Mouse (Mus musculus) lung, embryonic 16.5 days (tissue): Measurements from ENCODE around the gene Tspan8. TPM values are rescaled to one million over a fixed set of nuclear protein-coding genes. Genes with fewer than 3 reads are reported as not detected.

Experiments
- ATAC-seq: fragments of 200-750 bp; cut with Nextera tagmentation; 2 replicates; pipeline ENCODE4 v1.8.0; 2017; ENCODE audit warnings: low read depth, mild to moderate bottlenecking, moderate library complexity
- H3K27ac ChIP-seq: fragments of 300-500 bp; sonication (generic); 2 replicates; pipeline ENCODE4 v1.5.1; 2014; ENCODE audit warnings: mild to moderate bottlenecking, control low read depth, low read length
- H3K27me3 ChIP-seq: fragments of 300-500 bp; sonication (generic); 2 replicates; pipeline ENCODE4 v1.6.1; 2014; ENCODE audit warnings: low read depth, low read length, mixed read lengths; ENCODE audit not compliant: control insufficient read depth, insufficient read depth
- H3K36me3 ChIP-seq: fragments of 300-500 bp; sonication (generic); 2 replicates; pipeline ENCODE4 v1.6.1; 2014; ENCODE audit warnings: low read length; ENCODE audit not compliant: control insufficient read depth, insufficient read depth
- H3K4me1 ChIP-seq: fragments of 300-500 bp; sonication (generic); replicated peaks from 2 replicates; pipeline ENCODE4 v1.6.1; 2014; ENCODE audit warnings: low read length, mixed read lengths; ENCODE audit not compliant: control insufficient read depth, insufficient read depth
- H3K4me2 ChIP-seq: fragments of 300-500 bp; sonication (generic); 2 replicates; pipeline ENCODE4 v1.6.1; 2014; ENCODE audit warnings: low read depth, low read length, control low read depth
- H3K4me3 ChIP-seq: fragments of 300-500 bp; sonication (generic); 2 replicates; pipeline ENCODE4 v1.5.1; 2014; ENCODE audit warnings: mild to moderate bottlenecking, low read length, control low read depth
- H3K9ac ChIP-seq: fragments of 300-500 bp; sonication (generic); 2 replicates; pipeline ENCODE4 v1.6.1; 2014; ENCODE audit warnings: low read length, control low read depth
- H3K9me3 ChIP-seq: fragments of 300-500 bp; sonication (generic); 2 replicates; pipeline ENCODE4 v1.6.1; 2016; ENCODE audit warnings: low read length; ENCODE audit not compliant: control insufficient read depth
- WGBS: fragments of 180-500 bp; shearing (Covaris S2); extraction: QIAGEN DNeasy Blood & Tissue Kit; methylation state at CpG from one replicate; pipeline ENCODE4 v1.1.7; 2014; 5-methylcytosine and 5-hydroxymethylcytosine counted together
- polyA plus RNA-seq: library from polyadenylated mRNA; unstranded; fragments of >200 nt; fragmentation: Nextera tagmentation; extraction: Ambion mirVana; gene quantifications from 2 replicates; pipeline ENCODE4 v1.2.1, GENCODE M21; 2015

The Tspan8 gene
- polyA plus RNA-seq, 1 experiment from 2014 or later: 128 TPM

- Histone ChIP-seq H3K9me3 (no peaks in the 10 kb centered on the region), H3K4me3 (no peak overlapping the region), H3K9ac (no peak overlapping the region), H3K36me3 (peaks cover 4% of the 10 kb centered on the region; the same call in 1 of the 2 replicates), H3K27me3 (no peaks in the 10 kb centered on the region), H3K4me2 (no peak overlapping the region), H3K27ac (no peak overlapping the region), H3K4me1 (peaks cover 2% of the 10 kb centered on the region)
- ATAC-seq: no peak
- 60% methylated on average over 7 of the region's 7 CpGs for WGBS
These were observed 8.7 kb downstream of the Tspan8 start for GRCm38 (mm10) chr10:115825289-115825688.

- ATAC-seq: no peak
- H3K27ac ChIP-seq: no peak overlapping the region
- H3K27me3 ChIP-seq: no peaks in the 10 kb centered on the region
- H3K9ac ChIP-seq: no peak overlapping the region
- H3K9me3 ChIP-seq: no peaks in the 10 kb centered on the region
- WGBS: 74% methylated on average over 5 of the region's 5 CpGs
- no peaks in the 10 kb centered on the region for H3K4me1 ChIP-seq
- H3K4me2 ChIP-seq: no peak overlapping the region
- no peak overlapping the region for H3K4me3 ChIP-seq
- peaks cover 4% of the 10 kb centered on the region; the same call in 1 of the 2 replicates for H3K36me3 ChIP-seq
These were observed 12.2 kb downstream of the Tspan8 start for GRCm38 (mm10) chr10:115828872-115829271.

GRCm38 (mm10) chr10:115829696-115830095 is 13.1 kb downstream of the Tspan8 start:
- Histone ChIP-seq H3K4me2 (no peak overlapping the region), H3K36me3 (peaks cover 2% of the 10 kb centered on the region; the same call in 1 of the 2 replicates), H3K27me3 (no peaks in the 10 kb centered on the region), H3K9ac (no peak overlapping the region), H3K4me1 (no peaks in the 10 kb centered on the region), H3K27ac (no peak overlapping the region), H3K9me3 (no peaks in the 10 kb centered on the region), H3K4me3 (no peak overlapping the region)
- 22% methylated on average over 1 of the region's 1 CpGs for WGBS
- ATAC-seq: no peak

DNA sequence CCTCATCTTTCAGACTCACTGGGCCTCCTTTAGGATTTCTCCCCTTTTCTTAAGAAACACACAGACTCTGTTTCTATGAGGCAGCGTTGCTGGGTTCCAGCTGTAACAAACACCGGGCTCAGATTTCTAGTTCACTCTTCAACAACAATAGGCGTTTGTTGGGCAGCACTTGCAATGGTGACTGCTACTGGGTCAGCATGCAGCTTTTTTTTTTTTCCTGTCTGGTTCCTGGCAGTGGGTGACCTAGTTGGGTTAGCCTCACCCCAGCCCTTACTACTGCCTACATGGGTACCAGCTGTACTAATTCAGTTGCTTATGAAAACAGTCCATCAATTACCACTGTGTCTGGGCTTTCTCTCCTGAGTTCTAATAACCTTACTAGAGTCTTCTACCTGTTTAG is 14.1 kb downstream of the Tspan8 start:
- Histone ChIP-seq H3K4me2 (no peak overlapping the region), H3K4me1 (no peaks in the 10 kb centered on the region), H3K36me3 (peaks cover 2% of the 10 kb centered on the region; the same call in 1 of the 2 replicates), H3K4me3 (no peak overlapping the region), H3K9me3 (no peaks in the 10 kb centered on the region), H3K27ac (no peak overlapping the region), H3K27me3 (no peaks in the 10 kb centered on the region), H3K9ac (no peak overlapping the region)
- ATAC-seq: no peak
- 57% methylated on average over 3 of the region's 3 CpGs for WGBS

GRCm38 (mm10) chr10:115834017-115834416 is 17.4 kb downstream of the Tspan8 start:
- H3K9me3 ChIP-seq: no peaks in the 10 kb centered on the region
- H3K27ac ChIP-seq: no peak overlapping the region
- no peak overlapping the region for H3K4me2 ChIP-seq
- WGBS: 80% methylated on average over 6 of the region's 6 CpGs
- no peaks in the 10 kb centered on the region for H3K4me1 ChIP-seq
- 0 out of 2 replicates have a peak, but pooled peaks cover 3% of the 10 kb centered on the region for H3K36me3 ChIP-seq
- H3K27me3 ChIP-seq: no peaks in the 10 kb centered on the region
- H3K4me3 ChIP-seq: no peak overlapping the region
- no peak overlapping the region for H3K9ac ChIP-seq
- no peak for ATAC-seq

GRCm38 (mm10) chr10:115846930-115847329 is 30.3 kb downstream of the Tspan8 start:
- Histone ChIP-seq H3K4me1 (no peaks in the 10 kb centered on the region), H3K9ac (no peak overlapping the region), H3K36me3 (no peaks in the 10 kb centered on the region), H3K27me3 (no peaks in the 10 kb centered on the region), H3K9me3 (no peaks in the 10 kb centered on the region), H3K4me3 (no peak overlapping the region), H3K27ac (no peak overlapping the region), H3K4me2 (0 out of 2 replicates have a peak overlapping the region, but pooled peaks have one; percentile 12)
- WGBS: 50% methylated on average over 18 of the region's 18 CpGs
- ATAC-seq: no peak

DNA sequence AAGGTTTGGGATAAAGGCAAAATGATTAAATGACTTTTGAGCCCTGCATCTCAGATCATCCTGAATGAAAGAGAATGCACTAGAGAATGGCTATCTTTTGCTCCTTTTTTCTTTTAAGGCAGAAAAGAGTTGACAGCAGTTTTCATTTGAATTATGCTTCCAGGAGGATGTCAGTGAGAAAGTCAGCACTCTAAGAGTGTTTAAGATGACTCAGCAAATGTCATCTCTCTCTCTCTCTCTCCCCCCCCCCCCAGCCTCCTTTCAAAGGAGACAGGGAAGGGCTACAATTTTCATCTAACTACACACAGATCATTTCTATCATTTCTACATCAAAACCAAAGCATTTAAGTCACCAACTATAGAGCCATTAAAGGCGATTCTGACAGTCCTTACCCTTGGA is 31.9 kb downstream of the Tspan8 start:
- H3K9me3 ChIP-seq: no peaks in the 10 kb centered on the region
- no peaks in the 10 kb centered on the region for H3K36me3 ChIP-seq
- H3K27ac ChIP-seq: no peak overlapping the region
- 74% methylated on average over 1 of the region's 1 CpGs for WGBS
- no peak overlapping the region for H3K4me3 ChIP-seq
- no peaks in the 10 kb centered on the region for H3K4me1 ChIP-seq
- no peaks in the 10 kb centered on the region for H3K27me3 ChIP-seq
- no peak overlapping the region for H3K4me2 ChIP-seq
- ATAC-seq: no peak
- no peak overlapping the region for H3K9ac ChIP-seq

DNA sequence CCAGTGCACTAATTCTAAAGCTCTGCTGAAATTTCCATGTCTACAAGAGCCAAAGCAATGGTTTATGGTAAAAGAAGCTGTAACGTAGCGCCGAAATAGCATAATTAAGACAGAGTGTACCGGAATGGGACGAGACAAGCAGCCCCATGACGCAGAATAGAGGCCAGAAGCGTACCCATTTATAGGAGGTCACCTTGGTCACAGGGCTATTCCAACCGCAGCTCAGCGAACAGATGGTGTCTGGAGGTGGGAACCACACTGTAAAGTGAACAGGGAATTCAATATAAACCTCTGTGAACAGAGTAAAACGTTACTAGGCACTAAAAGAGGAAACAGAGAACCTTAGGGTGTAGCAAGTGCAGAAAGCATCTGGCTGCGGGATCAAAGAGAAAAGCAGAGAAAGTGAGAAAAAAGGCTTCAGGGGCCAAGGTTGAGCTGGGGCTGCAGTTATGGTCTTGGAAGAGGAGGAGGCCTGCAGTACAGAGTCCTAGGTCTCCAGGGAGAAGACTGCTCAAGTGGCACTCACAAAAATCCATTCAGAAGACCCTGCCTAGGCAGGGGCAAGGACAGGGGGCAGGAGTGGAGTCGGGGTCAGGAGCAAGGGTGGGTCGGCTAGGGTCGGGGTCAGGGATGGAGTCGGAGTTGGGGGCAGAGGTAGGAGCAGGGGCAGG is 43.7 kb downstream of the Tspan8 start:
- Histone ChIP-seq H3K4me1 (no peaks in the 10 kb centered on the region), H3K36me3 (no peaks in the 10 kb centered on the region), H3K9me3 (no peaks in the 10 kb centered on the region), H3K9ac (no peak overlapping the region), H3K27me3 (no peaks in the 10 kb centered on the region), H3K4me2 (no peak overlapping the region), H3K4me3 (no peak overlapping the region), H3K27ac (no peak overlapping the region)
- ATAC-seq: no peak
- 83% methylated on average over 15 of the region's 15 CpGs for WGBS

DNA sequence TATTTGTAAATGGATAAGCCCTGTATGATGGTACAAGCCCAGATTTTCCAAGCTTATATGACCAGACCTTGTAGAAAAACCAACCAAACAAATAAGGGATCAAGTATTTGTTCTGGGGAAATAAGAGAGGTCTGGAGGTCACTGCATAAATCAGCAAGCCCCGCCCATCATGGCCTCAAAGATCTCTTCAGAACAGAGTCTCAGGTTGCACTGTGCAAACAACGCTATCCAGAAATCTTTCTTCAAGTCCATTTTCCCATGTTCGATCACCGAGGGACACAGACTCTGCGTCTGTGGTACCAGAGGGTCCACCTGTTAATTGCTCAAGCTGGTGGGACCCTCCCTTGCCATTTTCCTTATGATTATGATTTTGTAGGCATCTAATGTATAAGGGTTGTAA is 45.3 kb downstream of the Tspan8 start:
- no peak for ATAC-seq
- H3K27me3 ChIP-seq: no peaks in the 10 kb centered on the region
- no peaks in the 10 kb centered on the region for H3K9me3 ChIP-seq
- H3K36me3 ChIP-seq: no peaks in the 10 kb centered on the region
- H3K4me1 ChIP-seq: no peaks in the 10 kb centered on the region
- H3K27ac ChIP-seq: no peak overlapping the region
- 51% methylated on average over 5 of the region's 5 CpGs for WGBS
- H3K4me3 ChIP-seq: no peak overlapping the region
- no peak overlapping the region for H3K9ac ChIP-seq
- no peak overlapping the region for H3K4me2 ChIP-seq
